ENCODE assay signal across 13 mouse cellular contexts in genomic region chr7:16005020-16005419, GRCm38 (mm10). TPM values are rescaled to one million over a fixed set of nuclear protein-coding genes. Genes with fewer than 3 reads are reported as not detected.
DNase-seq lines count a peak whose midpoint lies in the region; ATAC-seq and TF ChIP-seq lines count a peak whose summit lies in the region.
"Had no signal": no experiment of that assay in that cellular context is flagged by ENCODE, and none has a peak within 500 bp of the region (broad histone marks: within the 10 kb centered on the region; RNA-seq: fewer than 3 reads in every experiment).

No protein-coding gene starts in this region.

- no peaks in the 10 kb centered on the region for H3K9me3 ChIP-seq in heart, embryonic 11.5 days (replicated peaks; ENCODE audit: control insufficient read depth, low read length)
- H3K9me3 ChIP-seq in limb, embryonic 14.5 days (ENCODE audit: control insufficient read depth, low read length), result no peaks in the 10 kb centered on the region
- no peaks in the 10 kb centered on the region for H3K9me3 ChIP-seq in liver, embryonic 12.5 days (replicated peaks)
- H3K9me3 ChIP-seq: midbrain, embryonic 12.5 days had no signal

- no peak for DNase-seq in heart, postnatal 14 days
- peak; percentile 27 for DNase-seq in retina, postnatal 1 day
- no peak for DNase-seq in retina, embryonic 14.5 days (ENCODE audit: low spot score)
- peak; percentile 28 for DNase-seq in limb, embryonic 14.5 days (ENCODE audit: low spot score)
- no peak for DNase-seq in right cerebral cortex, postnatal 4 days
- DNase-seq in heart, adult 11 months, result no peak
- DNase-seq: adrenal gland, postnatal 10 days; kidney, postnatal 4 days; lung, adult 18-20 months had no signal

- no peak for ATAC-seq in heart, embryonic 11.5 days (replicated peaks; ENCODE audit: insufficient number of reproducible peaks, low FRiP score, low TSS enrichment)
- ATAC-seq in limb, embryonic 14.5 days (ENCODE audit: low FRiP score, low read depth), result peak; percentile 31; the same call in 1 of the 2 replicates
- no peak for ATAC-seq in liver, embryonic 12.5 days

- no peak overlapping the region for H3K4me3 ChIP-seq in heart, embryonic 11.5 days (ENCODE audit: low read depth, low read length)
- H3K4me3 ChIP-seq in limb, embryonic 14.5 days (replicated peaks; ENCODE audit: low read length), result no peak overlapping the region
- H3K4me3 ChIP-seq in liver, embryonic 12.5 days, result no peak overlapping the region
- H3K4me3 ChIP-seq: midbrain, embryonic 12.5 days had no signal

- H3K9ac ChIP-seq in heart, embryonic 11.5 days (ENCODE audit: low read depth, low read length), result 0 out of 2 replicates have a peak overlapping the region, but pooled peaks have one; percentile 16
- no peak overlapping the region for H3K9ac ChIP-seq in limb, embryonic 14.5 days (ENCODE audit: low read depth, low read length, severe bottlenecking)
- H3K9ac ChIP-seq in liver, embryonic 12.5 days, result no peak overlapping the region
- H3K9ac ChIP-seq: midbrain, embryonic 12.5 days had no signal

- no peak overlapping the region for H3K27ac ChIP-seq in heart, embryonic 11.5 days (ENCODE audit: low read depth, low read length)
- peak overlapping the region; percentile 43; the same call in 1 of the 2 replicates for H3K27ac ChIP-seq in limb, embryonic 14.5 days (replicated peaks; ENCODE audit: low read depth, low read length)
- H3K27ac ChIP-seq in liver, embryonic 12.5 days, result no peak overlapping the region
- H3K27ac ChIP-seq: midbrain, embryonic 12.5 days had no signal

- intact Hi-C loops in heart, postnatal 14 days (cut with DNase I), result no loop called here

- no peak overlapping the region for H3K4me2 ChIP-seq in heart, embryonic 11.5 days
- no peak overlapping the region for H3K4me2 ChIP-seq in limb, embryonic 14.5 days (replicated peaks; ENCODE audit: low read depth, low read length, severe bottlenecking)
- no peak overlapping the region for H3K4me2 ChIP-seq in liver, embryonic 12.5 days
- H3K4me2 ChIP-seq: midbrain, embryonic 12.5 days had no signal

- no peaks in the 10 kb centered on the region for H3K27me3 ChIP-seq in heart, embryonic 11.5 days (ENCODE audit: control insufficient read depth, insufficient read depth, low read length)
- H3K27me3 ChIP-seq in limb, embryonic 14.5 days (ENCODE audit: control insufficient read depth, insufficient read depth, low read length), result no peaks in the 10 kb centered on the region
- no peaks in the 10 kb centered on the region for H3K27me3 ChIP-seq in liver, embryonic 12.5 days (replicated peaks)
- H3K27me3 ChIP-seq: midbrain, embryonic 12.5 days had no signal

- H3K36me3 ChIP-seq in heart, embryonic 11.5 days (ENCODE audit: control insufficient read depth, insufficient read depth, low read length), result no peaks in the 10 kb centered on the region
- H3K36me3 ChIP-seq in limb, embryonic 14.5 days (ENCODE audit: control insufficient read depth, insufficient read depth, low read length), result peaks cover 7% of the 10 kb centered on the region
- no peaks in the 10 kb centered on the region; the same call in 1 of the 2 replicates for H3K36me3 ChIP-seq in liver, embryonic 12.5 days
- H3K36me3 ChIP-seq: midbrain, embryonic 12.5 days had no signal

- no peak for TF ChIP-seq POLR2A in limb, embryonic 14.5 days (IDR thresholded peaks at IDR 0.05; ENCODE audit: borderline replicate concordance, extremely low read depth, insufficient read depth, insufficient read length)

- no peaks in the 10 kb centered on the region; the same call in 1 of the 2 replicates for H3K4me1 ChIP-seq in heart, embryonic 11.5 days (ENCODE audit: control insufficient read depth, insufficient read depth, low read length)
- no peaks in the 10 kb centered on the region for H3K4me1 ChIP-seq in limb, embryonic 14.5 days (ENCODE audit: control insufficient read depth, insufficient read depth, low read length)
- H3K4me1 ChIP-seq in liver, embryonic 12.5 days, result peaks cover 57% of the 10 kb centered on the region

- 84% methylated on average over 3 of the region's 3 CpGs for WGBS in heart, embryonic 11.5 days (ENCODE audit: insufficient replicate concordance)
- whole genome bisulfite sequencing in limb, embryonic 14.5 days, result 81% methylated on average over 3 of the region's 3 CpGs
- 89% methylated on average over 3 of the region's 3 CpGs for WGBS in liver, embryonic 12.5 days (ENCODE audit: insufficient replicate concordance)

RNA-seq across cellular contexts. Expression of gene Ehd2, which starts 37.7 kb away (rescaled TPM):
- polyA plus RNA-seq in heart, embryonic 11.5 days (2014; fragmentation: Nextera tagmentation; extraction: Ambion mirVana), result 16.3 and 23.4 TPM in 2 replicates
- total RNA-seq in heart, postnatal 14 days (2021), result 100 to 1,000 TPM; 172 to 182 TPM
- polyA plus RNA-seq in limb, embryonic 14.5 days (2012; rRNA removed), result 47.6 and 62.0 TPM in 2 replicates
- 42.5 and 49.3 TPM in 2 replicates for polyA plus RNA-seq in limb, embryonic 14.5 days (2014; fragmentation: Nextera tagmentation; extraction: Ambion mirVana)
- polyA plus RNA-seq in liver, embryonic 12.5 days (2016; fragmentation: Nextera tagmentation; extraction: Ambion mirVana), result 6.5 and 7.8 TPM in 2 replicates

RNA-seq across cellular contexts. Expression of gene Bicra, which starts 42.7 kb away (rescaled TPM):
- polyA plus RNA-seq in heart, embryonic 11.5 days (2014; fragmentation: Nextera tagmentation; extraction: Ambion mirVana), result 4.9 and 5.7 TPM in 2 replicates
- total RNA-seq in heart, postnatal 14 days (2021), result 1 to 10 TPM; 9.1 to 9.7 TPM
- 20.1 and 26.6 TPM in 2 replicates for polyA plus RNA-seq in limb, embryonic 14.5 days (2012; rRNA removed)
- 8.6 and 10.1 TPM in 2 replicates for polyA plus RNA-seq in limb, embryonic 14.5 days (2014; fragmentation: Nextera tagmentation; extraction: Ambion mirVana)
- polyA plus RNA-seq in liver, embryonic 12.5 days (2016; fragmentation: Nextera tagmentation; extraction: Ambion mirVana), result 2.9 and 3.3 TPM in 2 replicates

RNA-seq across cellular contexts. Expression of gene Zfp541, which starts 56.6 kb away (rescaled TPM):
- not detected in 2 replicates for polyA plus RNA-seq in heart, embryonic 11.5 days (2014; fragmentation: Nextera tagmentation; extraction: Ambion mirVana)
- not detected for total RNA-seq in heart, postnatal 14 days (2021)
- 0.26 and 0.35 TPM in 2 replicates for polyA plus RNA-seq in limb, embryonic 14.5 days (2012; rRNA removed)
- polyA plus RNA-seq in limb, embryonic 14.5 days (2014; fragmentation: Nextera tagmentation; extraction: Ambion mirVana), result 0.17 TPM in 1 of 2 replicates, not detected in the other
- not detected in 2 replicates for polyA plus RNA-seq in liver, embryonic 12.5 days (2016; fragmentation: Nextera tagmentation; extraction: Ambion mirVana)
- total RNA-seq: heart, adult 8-10 months had no signal
- polyA plus RNA-seq: midbrain, embryonic 12.5 days had no signal

RNA-seq across cellular contexts. Expression of gene Nop53, which starts 59.1 kb away (rescaled TPM):
- polyA plus RNA-seq in heart, embryonic 11.5 days (2014; fragmentation: Nextera tagmentation; extraction: Ambion mirVana), result 130 and 137 TPM in 2 replicates
- total RNA-seq in heart, postnatal 14 days (2021), result 100 to 1,000 TPM; 129 to 137 TPM
- 176 and 181 TPM in 2 replicates for polyA plus RNA-seq in limb, embryonic 14.5 days (2012; rRNA removed)
- polyA plus RNA-seq in limb, embryonic 14.5 days (2014; fragmentation: Nextera tagmentation; extraction: Ambion mirVana), result 192 and 210 TPM in 2 replicates
- 130 and 143 TPM in 2 replicates for polyA plus RNA-seq in liver, embryonic 12.5 days (2016; fragmentation: Nextera tagmentation; extraction: Ambion mirVana)

Comparison
In these comparisons a context has a peak if more than half of its experiments do, and no peak if none do; other contexts are left out.
1. DNase-seq: peak in retina, postnatal 1 day (single experiment) and limb, embryonic 14.5 days (single experiment); none in heart, postnatal 14 days (0 of 2), retina, embryonic 14.5 days (single experiment), right cerebral cortex, postnatal 4 days (single experiment) and heart, adult 11 months (single experiment).